Mouse (Mus musculus) heart, postnatal 10 days (tissue): ENCODE results near the gene Dtl. TPM values are rescaled to one million over a fixed set of nuclear protein-coding genes. Genes with fewer than 3 reads are reported as not detected.

Experiments
- DNase-seq, 2 experiments: peaks; one replicate each; pipeline ENCODE4 v3.0.0; 2021
- intact Hi-C: fragments of 180-260 bp; cut with DNase I; formaldehyde crosslinking; loops from one replicate; pipeline ENCODE4 v1.15.1; 2025
- total RNA-seq, 2 experiments: library from RNA; stranded (reverse); gene quantifications; 2 replicates each; pipeline ENCODE4 v1.2.3; 2021

Dtl gene
- total RNA-seq, 2 experiments from 2014 or later = 4.9 to 6.3 TPM

DNA sequence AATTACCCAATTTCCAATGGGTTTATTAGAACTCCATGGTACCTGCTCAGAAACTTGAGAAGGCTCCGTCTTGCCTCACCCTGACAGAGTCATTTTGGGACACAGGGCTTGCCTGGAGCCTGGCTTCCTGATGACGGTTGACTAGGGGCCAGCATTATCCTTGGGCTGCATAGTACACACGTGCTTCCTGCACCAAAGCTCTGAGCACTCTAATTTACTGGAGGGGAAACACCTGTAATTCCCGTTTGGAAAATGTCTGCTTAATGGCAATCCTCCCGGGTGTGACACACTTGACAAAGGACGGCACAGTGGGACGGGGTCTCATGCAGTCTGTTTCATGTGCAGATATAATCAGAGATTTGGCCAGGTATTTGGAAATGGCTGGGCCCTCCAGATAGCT is 84.9 kb downstream of the Dtl start:
- intact Hi-C loops = loop anchor here (1.0 to 2.0 kb wide), 2 partner anchors 10 to 28 kb away; no protein-coding TSS in a partner anchor
- DNase-seq = peak; percentile 63 to 64

Other genes with a start within 250 kb of the Dtl start
- 1 to 10 TPM; 4.4 to 7.0 TPM for gene Tmem206, start 249.6 kb downstream of the Dtl start, total RNA-seq
- gene Ppp2r5a, start 172.3 kb downstream of the Dtl start, total RNA-seq = 100 to 1,000 TPM; 113 to 127 TPM
- gene Ints7, start 92 bp upstream of the Dtl start, total RNA-seq = 10 to 100 TPM; 23.0 to 23.2 TPM
- 10 to 100 TPM; 93.1 to 93.3 TPM for gene Lpgat1, start 142.3 kb upstream of the Dtl start, total RNA-seq
- gene Nek2, start 245.9 kb upstream of the Dtl start, total RNA-seq = 1 to 10 TPM; 7.0 to 8.5 TPM